Mouse (Mus musculus) liver, embryonic 14.5 days (tissue): Measurements from ENCODE around the gene Ppm1j.
A peak's percentile ranks its signal among the peaks of the same experiment; 100 is the strongest.
"Not testable (repeated sequence)": the region's sequence is repeated elsewhere in the genome, so short reads cannot be mapped to it uniquely, and the experiment has no call there.

Source experiments
- CTCF ChIP-seq: IDR thresholded peaks from 2 replicates; pipeline ENCODE4 v1.5.1; 2016; ENCODE audit warnings: antibody characterized with exemption, low read depth, control low read depth
- EP300 ChIP-seq: IDR thresholded peaks from 2 replicates; pipeline ENCODE4 v1.6.1; 2016; ENCODE audit warnings: antibody characterized with exemption, low read depth

DNA sequence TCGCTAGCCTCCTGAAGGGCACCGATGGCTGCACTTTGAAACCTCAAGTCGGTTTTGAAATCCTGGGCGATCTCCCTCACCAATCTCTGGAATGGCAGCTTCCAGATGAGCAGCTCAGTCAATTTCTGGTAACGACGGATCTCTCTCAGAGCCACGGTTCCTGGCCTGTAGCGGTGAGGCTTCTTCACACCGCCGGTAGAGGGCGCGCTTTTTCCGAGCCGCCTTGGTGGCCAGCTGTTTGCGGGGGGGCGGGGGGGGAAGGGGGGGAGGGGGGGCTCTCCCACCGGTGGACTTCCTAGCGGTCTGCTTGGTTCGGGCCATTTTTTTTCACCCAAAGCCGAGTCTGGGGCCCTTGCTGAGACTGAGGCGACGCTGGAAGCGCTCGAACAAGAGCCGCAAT, 28.0 kb upstream of the Ppm1j start:
- TF ChIP-seq CTCF: peak; percentile 71
- not testable (repeated sequence) for TF ChIP-seq EP300
